Mouse (Mus musculus) embryonic stem cell, embryonic (primary cell): Measurements from ENCODE around the gene Ttf2.

Experiments
- CTCF ChIA-PET, 4 experiments: fragments of 300-600 bp in 2 of 4; fragments of 350-600 bp in 2 of 4; sonication (Branson Sonifier 250); formaldehyde crosslinking; loops; one replicate each; lab custom pipeline; 2022; ENCODE audit warnings: inconsistent platforms in 2 of 4; lab: Charles Lee
- POLR2A ChIA-PET, 4 experiments: fragments of 300-600 bp in 2 of 4; fragments of 350-600 bp in 2 of 4; sonication (Branson Sonifier 250); formaldehyde crosslinking; loops; one replicate each; lab custom pipeline; 2022; ENCODE audit warnings: antibody characterized with exemption in 4 of 4, inconsistent platforms in 1 of 4; lab: Charles Lee

The Ttf2 gene

DNA sequence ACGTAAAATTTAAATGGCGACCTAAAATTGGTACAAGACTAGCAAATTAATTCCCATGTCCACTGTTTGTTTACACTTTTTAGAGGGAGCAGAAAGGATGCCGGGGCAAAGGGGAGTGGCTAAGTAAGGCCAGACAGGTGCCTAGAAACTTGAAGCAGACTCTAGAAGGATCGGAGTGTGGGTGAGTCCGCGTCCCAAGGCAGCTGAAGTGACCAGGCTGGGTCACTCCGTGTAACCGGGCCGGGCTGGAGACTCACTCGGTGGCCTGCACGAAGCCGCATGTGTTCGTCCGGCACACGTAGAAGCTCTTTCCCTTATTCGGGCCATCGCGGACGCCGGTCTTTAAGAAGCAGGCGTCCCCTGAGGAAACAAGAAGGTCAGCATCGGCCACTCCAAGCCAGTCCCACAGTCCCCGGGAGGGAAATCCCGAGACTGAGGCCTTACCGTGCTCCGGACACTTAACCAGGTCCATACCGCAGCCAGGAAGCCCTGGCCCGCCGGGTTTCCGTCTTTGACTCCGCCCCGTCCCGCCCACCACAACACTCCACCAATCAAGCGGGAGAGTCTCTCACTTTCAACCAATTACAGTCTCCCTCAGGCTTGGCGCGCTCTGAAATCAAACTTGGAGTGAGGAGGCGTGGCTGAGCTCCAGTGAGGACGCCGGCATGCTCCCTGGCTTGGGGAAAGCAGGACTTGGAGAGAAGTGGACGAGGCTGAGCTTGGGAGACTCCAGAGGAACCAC lies at the start of gene Ttf2:
Gene Ttf2 (minus strand): TSS at position 488 of the 742 bp plus-strand sequence.
- POLR2A ChIA-PET, result interaction anchor here in 3 of 4 experiments (0.6 to 2.0 kb wide), 37 partner anchors 9 to 635 kb away, joined by 3 to 19 read pairs (median 4); partner anchors contain the start of genes Atp1a1 (in 1 of the 3), Cd2 (in 1 of the 3) and Trim45 (in 1 of the 3)
- CTCF ChIA-PET, result interaction anchor here (0.6 to 3.9 kb wide), 14 partner anchors 19 to 349 kb away, joined by 3 to 21 read pairs (median 4); no protein-coding TSS in a partner anchor

DNA sequence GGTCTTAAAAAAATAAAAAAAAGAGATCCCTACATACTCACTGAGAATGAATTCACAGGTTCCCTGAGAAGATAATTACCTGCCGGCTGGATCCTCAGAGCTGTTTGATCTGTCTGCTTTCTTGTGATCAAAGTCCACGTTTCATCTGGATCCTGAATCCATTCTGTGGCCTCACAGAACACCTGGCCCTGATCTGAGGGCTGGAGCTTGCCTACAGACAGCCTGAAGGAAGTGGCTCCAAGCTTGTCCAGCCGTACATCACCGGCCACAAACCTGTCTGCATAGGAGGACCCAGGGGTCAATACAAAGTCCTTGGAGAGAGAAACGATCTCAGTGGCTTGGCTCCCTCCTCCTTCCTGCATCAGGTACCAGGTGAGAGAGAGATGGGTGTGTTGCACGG lies 49.0 kb upstream of the Ttf2 start:
- POLR2A ChIA-PET, result no interaction called here
- CTCF ChIA-PET, result interaction anchor here in 1 of 4 experiments (0.6 kb wide), 1 partner anchor 48 kb away, joined by 4 read pairs; no protein-coding TSS in a partner anchor

DNA sequence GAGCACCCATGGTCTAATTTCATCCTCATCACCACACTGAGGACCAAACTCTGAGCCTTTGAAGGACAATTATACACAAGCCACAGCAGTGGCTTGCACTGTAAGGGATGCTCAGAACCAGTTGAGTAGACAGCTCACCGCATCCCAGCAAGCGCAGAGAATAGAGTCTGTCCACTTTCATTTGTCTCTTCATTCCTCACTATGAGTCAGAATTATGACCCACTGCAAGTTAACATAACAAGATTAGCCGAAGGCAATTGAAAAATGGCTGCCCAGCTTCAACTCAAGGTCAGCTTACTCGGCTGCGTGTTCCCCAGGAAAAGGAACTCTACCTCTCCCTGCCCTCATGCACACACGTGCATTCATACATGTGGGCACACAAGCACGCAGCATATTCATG lies 46.6 kb upstream of the Ttf2 start:
- CTCF ChIA-PET, result no interaction called here
- POLR2A ChIA-PET, result interaction anchor here in 1 of 4 experiments (1.9 kb wide), 1 partner anchor 12 kb away, joined by 4 read pairs; no protein-coding TSS in a partner anchor

DNA sequence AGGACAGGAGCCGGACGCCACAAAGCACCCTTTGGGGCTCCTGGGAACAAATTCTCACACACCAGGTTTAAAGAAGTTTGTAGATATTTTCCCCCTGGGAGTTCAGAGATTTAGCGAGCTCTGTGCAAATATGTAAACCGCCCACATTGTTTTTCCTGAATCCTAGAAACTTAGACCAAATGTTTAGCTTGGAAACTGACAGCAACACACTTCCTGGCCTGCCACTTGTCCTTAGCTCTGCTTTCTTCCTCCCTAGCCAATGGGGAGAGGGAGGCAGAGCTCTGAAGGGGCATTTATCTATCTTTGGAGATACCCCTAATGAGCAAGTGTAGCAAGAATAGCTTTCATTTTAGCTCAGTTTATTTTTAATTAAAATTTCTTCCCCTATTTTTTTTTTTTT lies 45.8 kb upstream of the Ttf2 start:
- POLR2A ChIA-PET, result interaction anchor here in 1 of 4 experiments (0.7 to 1.9 kb wide), 2 partner anchors 11 to 36 kb away, joined by 4 read pairs; no protein-coding TSS in a partner anchor
- CTCF ChIA-PET, result interaction anchor here in 2 of 4 experiments (0.6 to 2.2 kb wide), 4 partner anchors 16 to 282 kb away, joined by 3 to 8 read pairs (median 4); no protein-coding TSS in a partner anchor

DNA sequence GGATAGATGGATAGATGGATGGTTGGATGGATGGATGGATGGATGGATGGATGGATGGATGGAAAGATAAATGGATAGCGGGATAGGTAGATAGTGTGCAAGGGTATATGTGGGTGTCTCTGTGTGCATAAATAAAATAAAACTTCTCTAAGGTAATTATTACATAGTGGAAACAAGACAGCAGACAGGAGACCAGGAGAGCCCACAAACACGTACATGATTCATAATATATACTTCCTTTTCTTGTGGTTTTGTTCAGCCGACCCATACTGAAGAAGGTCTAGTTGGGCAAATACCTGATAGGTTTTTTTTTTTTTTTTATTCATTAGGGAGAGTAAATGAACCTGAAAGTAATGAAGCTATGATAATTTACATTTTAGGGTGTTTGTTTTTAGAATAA lies 44.1 kb upstream of the Ttf2 start:
- POLR2A ChIA-PET, result interaction anchor here in 1 of 4 experiments (0.6 to 1.6 kb wide), 2 partner anchors 107 to 201 kb away, joined by 3 to 8 read pairs; no protein-coding TSS in a partner anchor

DNA sequence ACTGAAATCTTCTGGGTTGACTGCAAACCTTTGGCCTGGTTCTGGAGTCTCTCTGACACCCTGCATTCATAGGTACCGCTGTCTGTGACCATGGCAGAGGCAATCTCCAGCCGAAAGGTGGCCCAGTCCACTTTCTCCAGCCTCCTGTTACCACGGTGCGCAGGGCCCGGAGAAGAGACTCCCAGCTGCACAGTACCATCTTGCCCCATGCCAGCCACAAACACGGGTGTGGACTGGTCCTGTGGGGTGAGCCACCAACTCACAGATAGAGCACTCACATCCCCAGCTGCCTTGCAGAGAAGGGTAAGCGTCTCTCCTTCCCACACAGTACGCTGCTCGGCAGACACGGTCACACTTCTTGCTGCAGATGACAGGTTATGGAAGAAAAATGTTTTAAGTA lies 43.5 kb upstream of the Ttf2 start:
- ChIA-PET CTCF (interaction anchor here in 1 of 4 experiments (0.6 to 0.7 kb wide), 2 partner anchors 285 to 364 kb away, joined by 3 to 6 read pairs; partner anchors contain the start of gene Igsf3), POLR2A (interaction anchor here in 1 of 4 experiments (0.6 to 1.6 kb wide), 2 partner anchors 12 to 201 kb away, joined by 3 to 4 read pairs; no protein-coding TSS in a partner anchor)

More for the DNA sequence above, 44.1 kb upstream of the Ttf2 start:
- CTCF ChIA-PET, result interaction anchor here in 1 of 4 experiments (2.2 kb wide), 1 partner anchor 14 kb away, joined by 8 read pairs; no protein-coding TSS in a partner anchor

DNA sequence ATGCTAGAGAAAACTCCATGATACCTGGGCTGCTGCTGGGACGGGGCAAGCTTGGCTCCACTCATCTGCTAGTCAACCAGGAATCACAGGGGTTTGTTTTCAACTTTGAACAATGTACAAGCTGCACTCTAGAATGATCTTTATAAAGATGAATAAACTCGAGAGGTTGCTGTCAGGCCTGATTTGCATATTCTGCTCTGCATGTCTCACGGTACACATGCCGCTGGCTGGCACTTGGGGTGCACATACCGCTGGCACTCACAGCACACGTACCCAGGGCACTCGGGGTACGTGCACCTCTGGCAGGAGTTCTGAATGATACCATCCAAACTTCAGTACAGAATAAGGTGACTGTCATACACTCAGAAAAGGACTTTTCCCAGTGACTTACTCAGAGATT lies 43.1 kb upstream of the Ttf2 start:
- ChIA-PET CTCF (interaction anchor here in 2 of 4 experiments (0.6 to 1.7 kb wide), 3 partner anchors 14 to 364 kb away, joined by 3 to 6 read pairs (median 6); partner anchors contain the start of gene Igsf3 (in 1 of the 2)), POLR2A (interaction anchor here in 1 of 4 experiments (0.6 to 1.6 kb wide), 3 partner anchors 13 to 202 kb away, joined by 3 to 4 read pairs (median 3); no protein-coding TSS in a partner anchor)

DNA sequence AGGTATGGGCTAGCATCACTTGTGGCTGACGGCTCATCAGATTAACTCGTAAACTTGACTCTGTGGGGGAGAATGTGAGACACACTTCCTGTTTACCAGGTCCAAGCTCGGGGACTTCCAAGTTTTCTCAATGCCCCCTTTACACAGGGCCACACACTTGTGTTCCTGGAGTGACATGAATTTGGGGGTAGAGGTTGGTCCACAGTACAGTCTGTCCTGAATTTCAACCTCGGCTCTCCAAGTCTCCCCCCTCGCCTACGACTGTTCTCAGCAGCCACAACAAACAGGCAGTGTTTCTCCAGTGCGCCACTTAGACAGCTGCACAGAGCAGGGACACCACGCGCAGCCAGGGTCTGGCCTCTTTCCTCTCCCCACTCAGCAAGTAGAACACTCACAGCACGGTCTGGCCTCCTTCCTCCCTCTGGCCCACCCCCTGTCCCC lies 42.7 kb upstream of the Ttf2 start:
- CTCF ChIA-PET, result interaction anchor here in 2 of 4 experiments (0.6 to 1.7 kb wide), 2 partner anchors 13 to 286 kb away, joined by 6 read pairs; no protein-coding TSS in a partner anchor
- POLR2A ChIA-PET, result interaction anchor here in 2 of 4 experiments (0.6 to 1.6 kb wide), 4 partner anchors 13 to 270 kb away, joined by 3 to 4 read pairs (median 4); no protein-coding TSS in a partner anchor

DNA sequence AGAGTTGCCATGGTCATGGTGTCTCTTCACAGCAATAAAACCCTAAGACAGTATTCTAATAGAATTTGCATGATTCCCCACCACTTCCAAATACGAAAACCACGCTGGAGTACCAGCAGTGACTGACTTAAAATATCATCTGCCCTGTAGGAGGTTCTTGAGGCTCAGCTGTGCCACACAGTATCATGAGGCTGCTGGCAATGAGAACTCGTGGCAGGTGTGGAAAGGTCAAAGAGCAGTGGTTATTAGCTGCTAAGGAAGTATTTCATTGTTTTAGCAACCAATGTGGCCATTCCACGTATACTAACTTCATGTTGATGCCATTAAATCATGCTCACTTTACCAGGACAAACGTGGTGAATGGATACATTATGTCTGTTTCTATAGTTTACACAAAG lies 41.7 kb upstream of the Ttf2 start:
- ChIA-PET POLR2A (interaction anchor here in 2 of 4 experiments (0.7 to 0.9 kb wide), 2 partner anchors 11 to 271 kb away, joined by 3 to 4 read pairs; no protein-coding TSS in a partner anchor), CTCF (interaction anchor here in 1 of 4 experiments (1.7 kb wide), 1 partner anchor 12 kb away, joined by 6 read pairs; no protein-coding TSS in a partner anchor)

DNA sequence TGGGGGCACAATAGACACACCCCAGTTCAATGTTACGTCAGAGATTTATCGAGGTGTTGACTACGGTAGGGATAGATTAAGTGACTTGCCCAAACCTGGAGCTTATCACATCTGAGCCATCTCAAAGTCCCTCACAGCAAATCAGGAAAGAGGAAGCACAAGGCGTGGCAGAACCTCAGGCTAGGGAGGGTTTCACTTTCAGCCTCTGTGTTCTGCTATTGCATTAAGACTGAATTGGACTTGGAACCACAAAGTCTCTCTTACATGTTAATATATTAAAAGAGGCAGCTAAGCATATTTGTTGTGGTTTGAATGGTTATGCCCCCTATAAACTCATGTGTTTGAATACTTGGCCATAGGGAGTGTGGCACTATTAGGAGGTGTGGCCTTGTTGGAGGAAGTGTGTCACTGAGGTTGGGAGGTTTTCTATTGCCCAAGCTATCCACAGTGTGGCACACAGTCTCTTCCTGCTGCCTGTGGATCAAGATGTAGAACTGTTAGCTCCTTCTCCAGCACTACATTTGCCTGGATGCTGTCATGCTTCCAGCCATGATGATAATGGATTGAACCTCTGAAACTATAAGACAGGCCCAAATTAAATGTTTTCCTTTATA lies 41.2 kb upstream of the Ttf2 start:
- ChIA-PET POLR2A (interaction anchor here in 2 of 4 experiments (0.6 kb wide), 2 partner anchors 11 to 203 kb away, joined by 3 read pairs; no protein-coding TSS in a partner anchor), CTCF (no interaction called here)

DNA sequence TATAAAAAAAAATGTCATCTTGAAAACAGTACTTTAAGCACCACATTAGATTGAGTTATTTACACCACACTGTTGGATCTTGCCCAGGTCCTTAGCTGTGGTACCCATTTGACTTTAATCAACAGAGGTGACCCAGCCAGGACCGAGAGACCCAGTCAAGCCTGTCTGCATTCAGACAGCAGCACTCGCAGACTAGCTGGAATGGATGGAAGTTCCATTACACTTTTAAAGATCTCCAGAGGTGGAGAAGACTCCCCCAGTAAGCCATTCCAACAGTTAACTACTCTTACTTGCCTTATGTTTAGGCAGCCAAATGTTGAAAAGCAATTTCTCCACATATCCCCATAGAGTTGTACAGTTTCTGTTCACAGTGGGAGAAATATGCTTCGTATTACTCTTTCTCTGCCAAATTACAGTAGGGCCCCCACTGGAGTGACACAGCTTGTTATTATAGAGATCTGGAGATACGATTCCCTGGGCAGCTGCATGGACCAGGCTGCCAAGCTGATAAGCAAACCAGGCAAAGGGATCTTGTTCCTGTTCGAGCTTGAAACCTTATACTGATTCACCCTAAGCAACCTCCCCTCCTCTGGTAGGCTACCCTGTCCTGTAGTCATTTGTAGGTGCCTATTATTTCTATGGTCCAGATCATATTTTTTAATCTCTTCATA lies 37.8 kb upstream of the Ttf2 start:
- POLR2A ChIA-PET, result interaction anchor here in 2 of 4 experiments (0.6 to 0.9 kb wide), 2 partner anchors 8 kb away, joined by 3 read pairs; no protein-coding TSS in a partner anchor
- CTCF ChIA-PET, result interaction anchor here in 1 of 4 experiments (0.6 to 1.1 kb wide), 2 partner anchors 8 to 297 kb away, joined by 4 read pairs; no protein-coding TSS in a partner anchor

DNA sequence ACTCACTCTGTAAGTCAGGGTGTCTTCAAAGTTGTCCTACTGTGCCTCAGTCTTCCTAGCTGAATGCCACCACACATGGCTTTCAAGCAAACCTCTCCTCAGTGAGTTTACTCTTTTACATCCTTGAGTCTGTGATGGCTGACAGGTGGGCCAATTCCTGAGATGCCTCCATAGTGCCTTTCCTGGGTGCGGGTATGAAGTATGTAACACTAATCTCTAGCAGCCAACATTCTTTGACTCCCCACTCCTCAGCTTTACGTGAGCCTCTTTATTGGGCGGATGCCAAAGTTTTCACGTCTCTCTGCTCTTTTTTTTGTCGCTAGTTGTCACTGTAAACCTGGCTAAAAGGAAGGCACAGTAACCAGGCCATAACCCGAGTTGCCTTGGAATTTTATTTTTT lies 35.9 kb upstream of the Ttf2 start:
- ChIA-PET CTCF (interaction anchor here in 1 of 4 experiments (0.6 to 1.4 kb wide), 3 partner anchors 41 to 367 kb away, joined by 3 to 4 read pairs (median 4); no protein-coding TSS in a partner anchor), POLR2A (interaction anchor here in 1 of 4 experiments (0.9 to 1.4 kb wide), 2 partner anchors 26 to 36 kb away, joined by 3 read pairs; partner anchors contain the start of gene Ttf2)

DNA sequence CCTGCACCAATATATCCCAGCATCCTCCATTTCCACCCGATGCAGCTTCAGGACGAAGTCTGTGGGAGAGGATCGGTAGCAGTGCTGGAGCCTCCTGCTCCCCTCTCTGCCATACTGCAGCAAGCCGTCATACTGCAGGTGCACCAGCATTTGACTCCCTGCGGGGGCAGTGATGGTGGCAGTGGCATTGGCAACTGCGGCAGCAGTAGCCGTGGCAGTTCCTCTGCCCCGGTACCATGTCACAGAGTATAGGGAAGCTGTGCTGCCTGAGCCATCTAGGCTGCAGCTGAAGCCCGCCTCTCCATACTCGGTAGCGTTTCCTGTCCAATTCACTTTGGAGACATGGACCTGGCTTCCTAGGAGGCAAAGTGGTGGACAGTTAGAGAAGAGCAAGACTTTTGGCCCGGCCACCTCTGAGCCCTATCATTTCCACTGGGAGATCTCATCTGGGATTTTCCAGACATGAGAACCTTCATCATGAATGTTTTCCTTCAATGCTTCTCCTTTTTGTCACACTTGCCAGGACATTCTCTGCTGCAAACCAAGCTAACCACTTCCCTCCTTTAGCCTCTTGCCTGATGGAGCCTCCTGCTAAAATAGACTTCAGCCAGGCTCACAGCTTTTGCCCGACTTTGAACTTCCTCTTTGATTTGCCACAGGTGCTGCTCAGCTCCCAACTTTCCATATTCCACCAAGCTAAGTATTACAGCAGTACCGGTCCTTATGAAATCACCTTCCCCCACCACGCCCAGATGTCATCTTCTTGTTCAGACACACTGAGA lies 34.3 kb upstream of the Ttf2 start:
- POLR2A ChIA-PET, result interaction anchor here in 1 of 4 experiments (0.5 to 1.4 kb wide), 2 partner anchors 12 to 467 kb away, joined by 3 to 4 read pairs; no protein-coding TSS in a partner anchor
- CTCF ChIA-PET, result no interaction called here

DNA sequence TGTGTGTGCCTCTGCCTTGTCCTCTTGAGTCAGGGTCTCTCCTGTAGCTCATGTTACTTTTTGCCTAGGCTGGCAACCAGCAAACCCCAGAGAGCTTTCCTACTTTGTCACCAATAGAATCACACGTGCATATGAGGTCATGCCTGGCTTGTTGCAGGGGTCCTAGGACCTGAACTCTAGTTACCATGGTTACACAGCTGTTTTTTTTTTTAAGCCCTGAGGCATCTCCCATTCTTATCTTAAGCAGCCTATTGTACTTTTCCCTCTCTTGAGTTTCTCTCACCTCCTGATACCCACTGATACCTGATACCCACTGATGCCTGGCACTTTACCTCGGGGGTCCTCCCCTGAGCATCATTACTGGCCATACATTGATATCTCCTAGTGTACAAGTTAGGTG lies 30.3 kb upstream of the Ttf2 start:
- POLR2A ChIA-PET, result interaction anchor here (0.6 to 1.7 kb wide), 11 partner anchors 10 to 511 kb away, joined by 3 to 7 read pairs (median 3); no protein-coding TSS in a partner anchor
- CTCF ChIA-PET, result interaction anchor here (0.5 to 1.9 kb wide), 25 partner anchors 11 to 304 kb away, joined by 3 to 16 read pairs (median 4); no protein-coding TSS in a partner anchor

DNA sequence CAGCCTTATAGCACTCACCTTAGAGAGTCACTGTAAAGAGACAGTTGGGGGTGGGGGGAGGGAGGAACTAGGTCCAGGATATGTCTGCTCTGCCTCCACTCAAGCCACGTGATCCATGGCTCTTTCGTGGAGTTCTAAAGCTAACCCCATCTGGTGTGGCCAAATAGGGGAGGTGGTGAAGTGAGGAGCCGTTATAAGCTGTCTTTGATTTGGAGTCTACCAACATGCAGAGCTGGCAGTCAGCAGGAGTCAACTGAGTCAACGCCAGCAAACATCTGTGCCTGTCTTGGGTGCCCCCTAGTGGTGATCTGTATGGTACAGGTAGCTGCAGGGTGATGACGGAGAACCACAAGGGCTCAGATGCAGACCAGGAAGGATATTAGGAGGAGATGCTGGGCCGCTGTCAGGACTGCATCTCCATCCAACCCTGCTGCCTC lies 29.5 kb upstream of the Ttf2 start:
- ChIA-PET CTCF (interaction anchor here (0.5 to 2.3 kb wide), 62 partner anchors 8 to 803 kb away, joined by 3 to 16 read pairs (median 4); partner anchors contain the start of genes Ttf2 (in 2 of the 4) and Igsf3 (in 1 of the 4)), POLR2A (interaction anchor here in 3 of 4 experiments (0.5 to 1.7 kb wide), 14 partner anchors 9 to 305 kb away, joined by 3 to 7 read pairs (median 3); no protein-coding TSS in a partner anchor)
